Mouse (Mus musculus) thymus, adult 2 months (tissue): ENCODE measurements at regions not wholly inside any gene's neighbourhood (a gene's known extent, or its start where the extent isn't known, plus 50 kb on each side); places are given as distances from the start of the nearest gene placed in this dataset.

Source experiments
- DNase-seq: peaks from one replicate; pipeline ENCODE4 v3.0.0; 2021
- H3K27ac ChIP-seq: fragments of 200-500 bp; 2 replicates; pipeline ENCODE4 v1.5.1; 2012; ENCODE audit warnings: low read length, control low read depth; ENCODE audit not compliant: control insufficient read depth, insufficient read depth
- H3K27me3 ChIP-seq: fragments of 200-500 bp; 2 replicates; pipeline ENCODE4 v1.6.1; 2012; ENCODE audit warnings: mild to moderate bottlenecking, low read length, moderate library complexity, mixed read lengths; ENCODE audit not compliant: control insufficient read depth, insufficient read depth
- H3K36me3 ChIP-seq: fragments of 200-500 bp; 2 replicates; pipeline ENCODE4 v1.6.1; 2012; ENCODE audit warnings: mild to moderate bottlenecking, low read length, moderate library complexity; ENCODE audit not compliant: control insufficient read depth, insufficient read depth
- H3K4me1 ChIP-seq: fragments of 200-500 bp; replicated peaks from 2 replicates; pipeline ENCODE4 v1.6.1; 2012; ENCODE audit warnings: low read length; ENCODE audit not compliant: control insufficient read depth, insufficient read depth
- H3K4me3 ChIP-seq: fragments of 200-500 bp; 2 replicates; pipeline ENCODE4 v1.5.1; 2012; ENCODE audit warnings: mild to moderate bottlenecking, low read length, control low read depth, moderate library complexity; ENCODE audit not compliant: control insufficient read depth, insufficient read depth
- CTCF ChIP-seq: fragments of 200-500 bp; IDR thresholded peaks from 2 replicates; pipeline ENCODE4 v1.5.1; 2012; ENCODE audit warnings: mild to moderate bottlenecking, control low read depth, low read length, moderate library complexity, borderline replicate concordance; ENCODE audit not compliant: control insufficient read depth, poor library complexity, insufficient read depth; ENCODE audit errors: extremely low read depth
- POLR2A ChIP-seq: fragments of 200-500 bp; IDR thresholded peaks from 2 replicates; pipeline ENCODE4 v1.6.1; 2012; ENCODE audit warnings: mild to moderate bottlenecking, low read length, control low read depth, moderate library complexity; ENCODE audit not compliant: control insufficient read depth, poor library complexity, insufficient read depth; ENCODE audit errors: extremely low read depth
- WGBS: fragments of 180-500 bp; shearing (Covaris S2); methylation state at CpG from one replicate; pipeline ENCODE4 v1.1.7; 2018; 5-methylcytosine and 5-hydroxymethylcytosine counted together

GRCm38 (mm10) chr17:85926044-85926443 is 218.9 kb downstream of the Srbd1 start:
- 96% methylated on average over 4 of the region's 4 CpGs for WGBS
- Histone ChIP-seq H3K36me3 (no peaks in the 10 kb centered on the region), H3K4me3 (no peak overlapping the region), H3K27ac (no peak overlapping the region), H3K4me1 (no peaks in the 10 kb centered on the region), H3K27me3 (no peaks in the 10 kb centered on the region)
- TF ChIP-seq CTCF (no peak), POLR2A (no peak)
- DNase-seq: no peak

GRCm38 (mm10) chr17:85921219-85921673 is 223.7 kb downstream of the Srbd1 start:
- 90% methylated on average over 8 of the region's 8 CpGs for WGBS
- no peak overlapping the region for H3K4me3 ChIP-seq

GRCm38 (mm10) chr17:85919868-85920267 is 225.1 kb downstream of the Srbd1 start:
- Histone ChIP-seq H3K4me3 (no peak overlapping the region), H3K27ac (no peak overlapping the region), H3K4me1 (no peaks in the 10 kb centered on the region), H3K36me3 (no peaks in the 10 kb centered on the region), H3K27me3 (no peaks in the 10 kb centered on the region)
- DNase-seq: no peak
- no peak for TF ChIP-seq POLR2A
- TF ChIP-seq CTCF: no peak
- WGBS: 93% methylated on average over 7 of the region's 7 CpGs

More at GRCm38 (mm10) chr17:85921219-85921673, 223.7 kb downstream of the Srbd1 start:
- no peak for TF ChIP-seq CTCF
- no peak for TF ChIP-seq POLR2A
- Histone ChIP-seq H3K4me1 (no peaks in the 10 kb centered on the region), H3K27me3 (no peaks in the 10 kb centered on the region), H3K36me3 (no peaks in the 10 kb centered on the region), H3K27ac (no peak overlapping the region)
- no peak for DNase-seq

GRCm38 (mm10) chr17:85915870-85916269 is 227.8 kb upstream of the Six2 start:
- no peaks in the 10 kb centered on the region for H3K36me3 ChIP-seq
- WGBS: 91% methylated on average over 3 of the region's 3 CpGs
- no peak for DNase-seq
- no peak overlapping the region for H3K27ac ChIP-seq
- H3K4me3 ChIP-seq: no peak overlapping the region
- H3K27me3 ChIP-seq: no peaks in the 10 kb centered on the region
- no peaks in the 10 kb centered on the region for H3K4me1 ChIP-seq
- TF ChIP-seq CTCF (no peak), POLR2A (no peak)

- WGBS: 86% methylated on average over 6 of the region's 6 CpGs
- no peak overlapping the region for H3K4me3 ChIP-seq
- DNase-seq: no peak
- H3K4me1 ChIP-seq: no peaks in the 10 kb centered on the region
- no peak overlapping the region for H3K27ac ChIP-seq
- TF ChIP-seq CTCF (no peak), POLR2A (no peak)
- H3K27me3 ChIP-seq: no peaks in the 10 kb centered on the region
- H3K36me3 ChIP-seq: no peaks in the 10 kb centered on the region
Measured at GRCm38 (mm10) chr17:85914062-85914461, 226.0 kb upstream of the Six2 start.

- TF ChIP-seq POLR2A (no peak), CTCF (no peak)
- WGBS: 4% methylated on average over 3 of the region's 3 CpGs
- no peak for DNase-seq
- H3K4me1 ChIP-seq: no peaks in the 10 kb centered on the region
- H3K36me3 ChIP-seq: no peaks in the 10 kb centered on the region
- no peak overlapping the region for H3K4me3 ChIP-seq
- H3K27me3 ChIP-seq: no peaks in the 10 kb centered on the region
- no peak overlapping the region for H3K27ac ChIP-seq
Measured at GRCm38 (mm10) chr17:85908709-85909108, 220.6 kb upstream of the Six2 start.

GRCm38 (mm10) chr17:85906597-85907187 is 218.6 kb upstream of the Six2 start:
- no peak for DNase-seq
- 91% methylated on average over 4 of the region's 4 CpGs for WGBS

More at GRCm38 (mm10) chr17:85906597-85907187, 218.6 kb upstream of the Six2 start:
- no peak for TF ChIP-seq CTCF
- TF ChIP-seq POLR2A: no peak
- Histone ChIP-seq H3K36me3 (no peaks in the 10 kb centered on the region), H3K4me1 (no peaks in the 10 kb centered on the region), H3K4me3 (no peak overlapping the region), H3K27ac (no peak overlapping the region), H3K27me3 (no peaks in the 10 kb centered on the region)
